Mouse (Mus musculus): ENCODE data around the gene Dlat. TPM values are rescaled to one million over a fixed set of nuclear protein-coding genes. Genes with fewer than 3 reads are reported as not detected.

The Dlat gene
- polyA plus RNA-seq, 1 experiment, result 5.2 TPM

DNA sequence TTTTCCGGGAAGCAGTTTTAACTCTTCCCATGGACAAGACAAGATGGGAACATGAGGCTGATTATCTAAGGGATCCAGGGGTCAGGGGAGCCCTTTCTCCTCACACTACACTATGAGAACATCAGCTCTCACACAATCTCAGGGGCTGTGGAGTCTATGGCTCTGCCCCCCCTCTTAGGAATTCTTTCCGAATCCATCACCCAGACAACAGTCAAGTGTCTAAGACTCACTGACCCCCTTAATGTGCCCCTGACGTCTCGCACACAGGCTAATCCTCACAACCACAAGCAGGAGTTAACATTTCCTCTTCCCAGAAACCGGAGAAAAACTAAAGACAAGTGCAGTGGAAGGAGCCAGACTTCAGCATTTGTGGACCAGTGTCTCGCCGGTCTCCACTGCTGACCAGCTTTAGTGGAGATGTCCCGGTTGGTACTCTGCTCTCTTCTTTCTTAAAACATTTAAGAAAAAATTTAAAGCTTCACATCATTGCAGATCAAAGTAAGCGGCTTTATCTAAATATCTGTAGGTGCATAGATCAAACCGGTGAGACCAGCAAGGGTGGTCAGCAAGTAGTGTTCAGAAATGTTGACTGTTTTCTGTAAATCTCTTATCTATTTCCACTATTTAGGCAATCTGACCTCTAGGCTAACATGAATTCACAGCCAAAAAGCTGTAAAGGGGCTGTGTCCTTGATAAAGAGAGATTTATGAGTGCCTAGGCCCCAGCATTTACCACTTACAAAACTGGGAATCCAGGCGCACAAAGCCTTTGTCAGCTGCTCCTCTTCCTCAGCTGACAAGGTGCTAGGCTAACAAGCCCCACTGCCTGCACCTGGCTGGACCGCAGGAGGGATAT, 37.5 kb upstream of the Dlat start:
- no peak overlapping the region for H3K27ac ChIP-seq (ENCODE audit: insufficient read depth, low read length)
- H3K27me3 ChIP-seq (ENCODE audit: control insufficient read depth, insufficient read depth, low read length), result peaks cover 9% of the 10 kb centered on the region
- H3K4me3 ChIP-seq (ENCODE audit: extremely low read depth, insufficient read depth, insufficient read length), result no peak overlapping the region
- DNase-seq (ENCODE audit: low read depth in 1 of 2, low spot score in 2 of 2), result no peak
- H3K36me3 ChIP-seq (ENCODE audit: control insufficient read depth, insufficient read depth, low read length), result no peaks in the 10 kb centered on the region
- TF ChIP-seq CTCF (IDR thresholded peaks at IDR 0.05; ENCODE audit: extremely low read depth, insufficient read depth, insufficient read length, insufficient replicate concordance) (no peak), POLR2A (IDR thresholded peaks at IDR 0.05; ENCODE audit: low read depth, low read length) (no peak)
- peaks cover 11% of the 10 kb centered on the region for H3K4me1 ChIP-seq (ENCODE audit: control insufficient read depth, insufficient read depth, insufficient read length)
- 78% methylated on average over 12 of the region's 12 CpGs for WGBS

GRCm38 (mm10) chr9:50695153-50695552, 35.6 kb upstream of the Dlat start:
- peaks cover 8% of the 10 kb centered on the region for H3K27me3 ChIP-seq (ENCODE audit: control insufficient read depth, insufficient read depth, low read length)
- DNase-seq (ENCODE audit: low read depth in 1 of 2, low spot score in 2 of 2), result no peak
- no peak overlapping the region for H3K27ac ChIP-seq (ENCODE audit: insufficient read depth, low read length)
- TF ChIP-seq POLR2A (IDR thresholded peaks at IDR 0.05; ENCODE audit: low read depth, low read length) (no peak), CTCF (IDR thresholded peaks at IDR 0.05; ENCODE audit: extremely low read depth, insufficient read depth, insufficient read length, insufficient replicate concordance) (no peak)
- 79% methylated on average over 6 of the region's 6 CpGs for WGBS
- H3K36me3 ChIP-seq (ENCODE audit: control insufficient read depth, insufficient read depth, low read length), result no peaks in the 10 kb centered on the region
- H3K4me1 ChIP-seq (ENCODE audit: control insufficient read depth, insufficient read depth, insufficient read length), result peaks cover 11% of the 10 kb centered on the region
- no peak overlapping the region for H3K4me3 ChIP-seq (ENCODE audit: extremely low read depth, insufficient read depth, insufficient read length)

GRCm38 (mm10) chr9:50693631-50694030, 34.1 kb upstream of the Dlat start:
- H3K27ac ChIP-seq (ENCODE audit: insufficient read depth, low read length), result no peak overlapping the region
- peaks cover 2% of the 10 kb centered on the region for H3K27me3 ChIP-seq (ENCODE audit: control insufficient read depth, insufficient read depth, low read length)
- H3K4me1 ChIP-seq (ENCODE audit: control insufficient read depth, insufficient read depth, insufficient read length), result peaks cover 5% of the 10 kb centered on the region
- H3K36me3 ChIP-seq (ENCODE audit: control insufficient read depth, insufficient read depth, low read length), result no peaks in the 10 kb centered on the region
- H3K4me3 ChIP-seq (ENCODE audit: extremely low read depth, insufficient read depth, insufficient read length), result no peak overlapping the region
- 15% methylated on average over 10 of the region's 10 CpGs for WGBS
- peak in 1 of 2 experiments; percentile 8 for DNase-seq (ENCODE audit: low read depth in 1 of 2, low spot score in 2 of 2)
- TF ChIP-seq POLR2A (IDR thresholded peaks at IDR 0.05; ENCODE audit: low read depth, low read length) (no peak), CTCF (IDR thresholded peaks at IDR 0.05; ENCODE audit: extremely low read depth, insufficient read depth, insufficient read length, insufficient replicate concordance) (no peak; the same call in 1 of the 2 replicates)

- no peaks in the 10 kb centered on the region for H3K4me1 ChIP-seq (ENCODE audit: control insufficient read depth, insufficient read depth, insufficient read length)
- TF ChIP-seq POLR2A (IDR thresholded peaks at IDR 0.05; ENCODE audit: low read depth, low read length) (no peak), CTCF (IDR thresholded peaks at IDR 0.05; ENCODE audit: extremely low read depth, insufficient read depth, insufficient read length, insufficient replicate concordance) (no peak)
- H3K4me3 ChIP-seq (ENCODE audit: extremely low read depth, insufficient read depth, insufficient read length), result no peak overlapping the region
- no peaks in the 10 kb centered on the region for H3K36me3 ChIP-seq (ENCODE audit: control insufficient read depth, insufficient read depth, low read length)
- H3K27me3 ChIP-seq (ENCODE audit: control insufficient read depth, insufficient read depth, low read length), result no peaks in the 10 kb centered on the region
- DNase-seq (ENCODE audit: low read depth in 1 of 2, low spot score in 2 of 2), result no peak
- 68% methylated on average over 13 of the region's 13 CpGs for WGBS
- H3K27ac ChIP-seq (ENCODE audit: insufficient read depth, low read length), result no peak overlapping the region
Measured at GRCm38 (mm10) chr9:50692626-50693580, 33.3 kb upstream of the Dlat start.

DNA sequence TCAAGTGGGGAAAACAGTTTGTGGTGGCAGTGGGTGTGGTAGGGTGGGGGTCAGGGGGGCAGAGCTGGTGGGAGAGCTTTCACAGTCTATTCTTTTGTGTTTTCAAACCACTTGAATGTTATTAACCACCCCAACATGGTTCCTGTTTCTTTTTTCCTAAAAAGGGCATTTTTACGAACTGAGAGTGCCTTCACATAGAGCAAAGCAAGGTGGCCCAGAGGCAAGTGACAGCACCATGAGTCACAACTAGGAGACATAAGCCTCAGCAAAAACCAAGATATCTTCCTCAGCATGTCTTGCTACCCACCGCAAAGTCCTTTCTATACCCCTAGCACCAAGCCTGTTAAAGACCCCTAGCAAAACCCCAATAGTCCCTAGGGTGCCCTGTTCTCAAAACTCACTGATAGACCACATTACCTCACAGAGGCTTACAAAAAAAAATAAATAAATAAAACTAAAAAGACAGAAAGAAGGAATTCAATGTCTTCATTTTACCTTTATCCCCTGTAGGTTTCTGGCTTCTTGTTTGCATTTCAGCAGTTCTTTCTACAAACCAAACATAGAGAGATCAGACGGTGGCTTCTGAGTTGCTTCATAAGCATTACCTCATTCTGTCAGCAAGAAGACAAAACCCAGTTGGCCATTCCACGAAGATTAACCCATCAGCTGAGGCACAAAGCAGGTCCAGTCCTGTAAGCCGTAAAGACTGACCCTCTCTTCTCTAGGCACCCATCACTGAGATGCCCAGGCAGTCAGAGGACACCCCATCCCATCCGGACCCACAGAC, 27.5 kb upstream of the Dlat start:
- no peak overlapping the region for H3K4me3 ChIP-seq (ENCODE audit: extremely low read depth, insufficient read depth, insufficient read length)
- H3K27me3 ChIP-seq (ENCODE audit: control insufficient read depth, insufficient read depth, low read length), result no peaks in the 10 kb centered on the region
- DNase-seq (ENCODE audit: low read depth in 1 of 2, low spot score in 2 of 2), result no peak
- H3K36me3 ChIP-seq (ENCODE audit: control insufficient read depth, insufficient read depth, low read length), result no peaks in the 10 kb centered on the region
- TF ChIP-seq POLR2A (IDR thresholded peaks at IDR 0.05; ENCODE audit: low read depth, low read length) (no peak), CTCF (IDR thresholded peaks at IDR 0.05; ENCODE audit: extremely low read depth, insufficient read depth, insufficient read length, insufficient replicate concordance) (no peak)
- 73% methylated on average over 6 of the region's 6 CpGs for WGBS
- H3K27ac ChIP-seq (ENCODE audit: insufficient read depth, low read length), result no peak overlapping the region
- no peaks in the 10 kb centered on the region for H3K4me1 ChIP-seq (ENCODE audit: control insufficient read depth, insufficient read depth, insufficient read length)

- Histone ChIP-seq H3K36me3 (ENCODE audit: control insufficient read depth, insufficient read depth, low read length) (no peaks in the 10 kb centered on the region), H3K27ac (ENCODE audit: insufficient read depth, low read length) (no peak overlapping the region), H3K4me3 (ENCODE audit: extremely low read depth, insufficient read depth, insufficient read length) (no peak overlapping the region), H3K27me3 (ENCODE audit: control insufficient read depth, insufficient read depth, low read length) (no peaks in the 10 kb centered on the region), H3K4me1 (ENCODE audit: control insufficient read depth, insufficient read depth, insufficient read length) (no peaks in the 10 kb centered on the region)
- DNase-seq (ENCODE audit: low read depth in 1 of 2, low spot score in 2 of 2), result no peak
- no peak for TF ChIP-seq POLR2A (IDR thresholded peaks at IDR 0.05; ENCODE audit: low read depth, low read length)
- no peak for TF ChIP-seq CTCF (IDR thresholded peaks at IDR 0.05; ENCODE audit: extremely low read depth, insufficient read depth, insufficient read length, insufficient replicate concordance)
- 84% methylated on average over 7 of the region's 7 CpGs for WGBS
Measured at GRCm38 (mm10) chr9:50681727-50682126, 22.1 kb upstream of the Dlat start.
